Mouse (Mus musculus) forebrain, embryonic 10.5 days (tissue): ENCODE measurements around the gene Itgb6. TPM values are rescaled to one million over a fixed set of nuclear protein-coding genes. Genes with fewer than 3 reads are reported as not detected.
A peak's percentile ranks its signal among the peaks of the same experiment; 100 is the strongest.

ENCODE experiments used
- DNase-seq: peaks from one replicate; pipeline ENCODE4 v3.0.0-alpha.2; 2017; ENCODE audit warnings: low spot score; ENCODE audit errors: extremely low spot score
- H3K27ac ChIP-seq: fragments of 300-500 bp; sonication (generic); 2 replicates; pipeline ENCODE4 v1.5.1; 2016; ENCODE audit warnings: mild to moderate bottlenecking
- H3K27me3 ChIP-seq: fragments of 300-500 bp; sonication (generic); 2 replicates; pipeline ENCODE4 v1.6.1; 2016; ENCODE audit warnings: mild to moderate bottlenecking; ENCODE audit not compliant: poor library complexity, severe bottlenecking
- H3K36me3 ChIP-seq: fragments of 300-500 bp; sonication (generic); replicated peaks from 2 replicates; pipeline ENCODE4 v1.6.1; 2016; ENCODE audit warnings: mild to moderate bottlenecking, moderate library complexity
- H3K4me1 ChIP-seq: fragments of 300-500 bp; sonication (generic); 2 replicates; pipeline ENCODE4 v1.6.1; 2016
- H3K4me3 ChIP-seq: fragments of 300-500 bp; sonication (generic); 2 replicates; pipeline ENCODE4 v1.5.1; 2016; ENCODE audit warnings: mild to moderate bottlenecking, moderate library complexity
- H3K9me3 ChIP-seq: fragments of 300-500 bp; sonication (generic); 2 replicates; pipeline ENCODE4 v1.6.1; 2016; ENCODE audit warnings: mild to moderate bottlenecking, moderate library complexity
- WGBS: fragments of 180-500 bp; shearing (Covaris S2); methylation state at CpG from one replicate; pipeline ENCODE4 v1.1.7; 2016; 5-methylcytosine and 5-hydroxymethylcytosine counted together
- polyA plus RNA-seq: library from polyadenylated mRNA; unstranded; fragments of >200 nt; fragmentation: Nextera tagmentation; extraction: Ambion mirVana; gene quantifications from 2 replicates; pipeline ENCODE4 v1.2.1, GENCODE M21; 2016

Itgb6 gene
- polyA plus RNA-seq, 1 experiment from 2014 or later: 0.33 TPM

GRCm38 (mm10) chr2:60627515-60627914 lies 94.9 kb downstream of the Itgb6 start:
- no peak overlapping the region for H3K27ac ChIP-seq
- H3K4me3 ChIP-seq: no peak overlapping the region
- 84% methylated on average over 10 of the region's 10 CpGs for WGBS
- no peaks in the 10 kb centered on the region for H3K9me3 ChIP-seq
- DNase-seq: no peak
- H3K4me1 ChIP-seq: no peaks in the 10 kb centered on the region
- no peaks in the 10 kb centered on the region for H3K36me3 ChIP-seq
- H3K27me3 ChIP-seq: peaks cover 10% of the 10 kb centered on the region

- DNase-seq: no peak
- no peak overlapping the region for H3K27ac ChIP-seq
- H3K4me3 ChIP-seq: no peak overlapping the region
- no peaks in the 10 kb centered on the region for H3K36me3 ChIP-seq
- 75% methylated on average over 2 of the region's 2 CpGs for WGBS
- H3K27me3 ChIP-seq: peaks cover 10% of the 10 kb centered on the region
- no peaks in the 10 kb centered on the region for H3K9me3 ChIP-seq
- no peaks in the 10 kb centered on the region for H3K4me1 ChIP-seq
Observed at GRCm38 (mm10) chr2:60625766-60626165, 96.7 kb downstream of the Itgb6 start.

DNA sequence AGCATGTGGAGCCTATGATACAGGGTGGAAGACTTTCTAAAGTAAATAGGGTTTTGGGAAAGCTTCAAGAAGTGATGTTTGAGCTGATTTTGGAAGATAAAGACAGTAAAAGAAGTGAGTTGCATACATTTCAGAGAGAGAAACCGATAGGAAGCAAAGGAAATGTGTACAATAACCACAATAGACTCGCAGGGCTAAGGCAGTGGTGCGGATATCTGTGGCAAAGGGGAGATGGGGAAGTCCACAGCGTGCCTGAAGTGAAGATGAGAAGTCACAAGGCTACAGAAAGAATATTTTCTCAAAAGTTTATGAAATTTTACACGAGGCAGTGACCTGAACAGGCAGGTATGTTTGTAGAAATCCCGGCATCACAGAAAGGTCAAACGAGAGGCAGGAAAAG lies 100.3 kb downstream of the Itgb6 start:
- no peak overlapping the region for H3K4me3 ChIP-seq
- WGBS: 91% methylated on average over 7 of the region's 7 CpGs
- DNase-seq: no peak
- H3K27ac ChIP-seq: no peak overlapping the region
- no peaks in the 10 kb centered on the region for H3K4me1 ChIP-seq
- no peaks in the 10 kb centered on the region for H3K36me3 ChIP-seq
- no peaks in the 10 kb centered on the region for H3K27me3 ChIP-seq
- H3K9me3 ChIP-seq: no peaks in the 10 kb centered on the region

- Histone ChIP-seq H3K9me3 (no peaks in the 10 kb centered on the region), H3K4me3 (no peak overlapping the region), H3K4me1 (peaks cover 27% of the 10 kb centered on the region), H3K27me3 (no peaks in the 10 kb centered on the region), H3K27ac (no peak overlapping the region), H3K36me3 (no peaks in the 10 kb centered on the region)
- DNase-seq: no peak
- 90% methylated on average over 7 of the region's 7 CpGs for WGBS
Observed at GRCm38 (mm10) chr2:60614758-60615157, 107.7 kb downstream of the Itgb6 start.

GRCm38 (mm10) chr2:60613857-60614228 lies 108.6 kb downstream of the Itgb6 start:
- 71% methylated on average over 3 of the region's 3 CpGs for WGBS
- H3K9me3 ChIP-seq: no peaks in the 10 kb centered on the region
- peaks cover 32% of the 10 kb centered on the region for H3K4me1 ChIP-seq
- H3K36me3 ChIP-seq: no peaks in the 10 kb centered on the region
- no peak for DNase-seq
- no peaks in the 10 kb centered on the region for H3K27me3 ChIP-seq
- peak overlapping the region; percentile 14; the same call in 1 of the 2 replicates for H3K4me3 ChIP-seq
- no peak overlapping the region for H3K27ac ChIP-seq

DNA sequence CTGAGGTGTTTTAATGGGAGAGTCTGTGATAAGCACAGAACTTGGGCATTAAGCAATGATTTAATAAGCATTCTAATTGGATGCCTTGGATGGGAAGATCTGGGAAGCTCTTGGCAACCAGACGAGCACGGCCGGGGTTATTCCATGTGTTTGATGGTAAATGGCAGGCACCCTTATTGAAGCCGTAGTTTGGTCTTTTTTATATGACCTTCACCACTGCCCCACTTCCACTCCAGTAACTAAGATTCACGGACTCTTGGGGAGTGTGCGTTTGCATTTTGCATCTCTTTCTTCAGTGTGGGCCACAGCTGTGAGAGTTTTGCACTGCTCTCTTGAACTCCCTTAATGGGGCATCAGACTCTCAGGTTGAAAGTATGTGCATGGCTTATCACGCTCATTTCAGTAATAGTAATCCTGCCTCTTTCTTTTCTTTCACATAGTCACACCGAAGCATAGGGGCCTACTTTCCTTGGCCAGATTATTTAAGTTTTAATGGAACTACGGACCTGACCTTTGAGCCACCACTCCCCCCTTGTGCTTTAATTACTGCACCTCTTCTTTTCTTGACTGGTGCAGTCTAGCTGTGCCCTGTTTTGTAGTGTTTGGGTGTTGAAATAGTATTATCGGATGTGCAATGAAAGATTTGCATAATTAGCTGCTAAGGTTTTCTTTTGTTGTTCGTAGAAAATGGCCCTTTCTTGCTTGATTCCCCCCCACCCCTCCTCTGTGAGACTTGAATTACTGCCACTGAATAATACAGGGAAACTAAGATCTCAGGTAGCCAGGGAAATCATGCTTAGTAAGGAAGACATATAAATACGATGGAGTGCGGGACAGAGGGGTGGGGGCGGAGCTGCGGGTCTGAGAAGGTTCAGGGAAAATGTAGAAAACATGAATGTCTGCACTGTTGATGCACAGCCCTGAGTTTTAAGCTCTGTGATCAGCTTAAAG lies 109.3 kb downstream of the Itgb6 start:
- Histone ChIP-seq H3K27ac (no peak overlapping the region), H3K4me3 (peak overlapping the region; percentile 14; the same call in 1 of the 2 replicates), H3K27me3 (no peaks in the 10 kb centered on the region), H3K36me3 (no peaks in the 10 kb centered on the region), H3K4me1 (peaks cover 32% of the 10 kb centered on the region), H3K9me3 (no peaks in the 10 kb centered on the region)
- no peak for DNase-seq
- 47% methylated on average over 15 of the region's 15 CpGs for WGBS

DNA sequence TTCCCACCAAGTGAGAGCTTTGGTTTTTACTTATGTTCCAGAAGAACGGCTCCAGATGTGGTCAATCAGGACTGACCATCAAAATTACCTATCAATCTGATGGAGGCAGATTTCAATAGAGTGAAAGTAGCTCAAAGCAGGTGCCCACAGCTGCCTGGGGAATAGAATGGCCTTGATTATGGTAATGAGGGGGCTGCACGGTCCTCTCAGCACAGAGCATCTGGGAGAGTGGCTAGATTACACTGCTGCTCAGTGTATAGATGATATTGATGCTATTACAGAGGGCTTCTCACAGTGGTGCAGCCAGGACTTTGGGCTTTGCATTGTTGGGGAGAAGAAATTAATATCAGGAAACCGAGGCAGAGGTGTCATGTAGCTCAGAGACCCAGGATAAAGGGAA lies 110.8 kb downstream of the Itgb6 start:
- no peak for DNase-seq
- no peak overlapping the region for H3K27ac ChIP-seq
- H3K4me3 ChIP-seq: no peak overlapping the region
- 57% methylated on average over 3 of the region's 3 CpGs for WGBS
- H3K4me1 ChIP-seq: peaks cover 32% of the 10 kb centered on the region
- no peaks in the 10 kb centered on the region for H3K9me3 ChIP-seq
- H3K27me3 ChIP-seq: no peaks in the 10 kb centered on the region
- no peaks in the 10 kb centered on the region for H3K36me3 ChIP-seq

GRCm38 (mm10) chr2:60609436-60610199 lies 112.8 kb downstream of the Itgb6 start:
- no peak overlapping the region for H3K27ac ChIP-seq
- H3K4me3 ChIP-seq: no peak overlapping the region
- no peak for DNase-seq
- no peaks in the 10 kb centered on the region for H3K27me3 ChIP-seq
- WGBS: 87% methylated on average over 8 of the region's 8 CpGs
- H3K4me1 ChIP-seq: peaks cover 32% of the 10 kb centered on the region
- H3K36me3 ChIP-seq: no peaks in the 10 kb centered on the region
- H3K9me3 ChIP-seq: no peaks in the 10 kb centered on the region

GRCm38 (mm10) chr2:60607980-60608379 lies 114.5 kb downstream of the Itgb6 start:
- Histone ChIP-seq H3K9me3 (no peaks in the 10 kb centered on the region), H3K27me3 (no peaks in the 10 kb centered on the region), H3K27ac (no peak overlapping the region), H3K36me3 (no peaks in the 10 kb centered on the region), H3K4me3 (no peak overlapping the region), H3K4me1 (peaks cover 19% of the 10 kb centered on the region)
- 86% methylated on average over 4 of the region's 4 CpGs for WGBS
- DNase-seq: no peak

DNA sequence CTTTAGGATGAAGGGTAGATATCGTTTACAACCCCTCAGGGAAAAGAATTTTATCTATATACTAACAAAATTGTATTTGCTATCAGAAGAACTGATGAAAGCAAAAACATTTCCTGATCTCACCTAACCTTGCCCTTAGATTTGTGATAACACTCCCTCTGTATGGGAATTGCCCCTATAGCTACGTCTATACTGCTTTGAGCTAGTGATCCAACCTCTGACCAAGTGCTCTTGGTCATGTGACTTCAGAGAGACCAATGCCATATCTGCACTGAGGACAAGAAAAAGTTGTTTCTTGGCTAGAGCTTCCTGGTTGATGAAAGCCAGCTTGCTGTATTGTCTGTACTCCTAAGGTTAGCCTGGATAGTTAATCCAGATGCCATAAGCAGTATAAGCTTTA lies 121.1 kb downstream of the Itgb6 start:
- Histone ChIP-seq H3K27ac (no peak overlapping the region), H3K36me3 (no peaks in the 10 kb centered on the region), H3K27me3 (no peaks in the 10 kb centered on the region), H3K4me1 (no peaks in the 10 kb centered on the region), H3K4me3 (no peak overlapping the region), H3K9me3 (no peaks in the 10 kb centered on the region)
- 90% methylated on average over 2 of the region's 2 CpGs for WGBS
- no peak for DNase-seq

DNA sequence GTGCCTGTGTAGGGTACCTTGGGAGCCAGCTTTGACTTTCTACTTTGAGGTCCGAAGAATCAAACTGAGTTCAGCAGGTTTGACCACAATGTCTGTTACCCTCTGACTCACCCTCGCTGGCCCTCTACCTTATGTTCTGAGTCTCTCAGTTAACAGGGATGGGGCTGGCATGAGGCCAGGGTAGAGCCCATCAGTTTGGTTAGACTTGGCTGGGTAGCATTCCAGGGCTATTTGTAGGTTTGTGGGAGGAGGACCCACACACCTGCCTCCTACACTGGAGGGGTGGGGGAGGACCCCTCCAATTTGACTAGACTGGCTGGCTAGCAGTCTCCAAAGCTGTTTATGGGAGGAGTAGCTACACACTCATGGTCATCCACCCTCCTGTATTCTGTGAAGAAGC lies 121.6 kb downstream of the Itgb6 start:
- WGBS: 92% methylated on average over 2 of the region's 2 CpGs
- Histone ChIP-seq H3K36me3 (no peaks in the 10 kb centered on the region), H3K4me1 (no peaks in the 10 kb centered on the region), H3K9me3 (no peaks in the 10 kb centered on the region), H3K4me3 (no peak overlapping the region), H3K27me3 (no peaks in the 10 kb centered on the region), H3K27ac (no peak overlapping the region)
- no peak for DNase-seq

GRCm38 (mm10) chr2:60583416-60583815 lies 139.0 kb downstream of the Itgb6 start:
- H3K27me3 ChIP-seq: no peaks in the 10 kb centered on the region
- no peaks in the 10 kb centered on the region; the same call in 1 of the 2 replicates for H3K9me3 ChIP-seq
- no peaks in the 10 kb centered on the region for H3K36me3 ChIP-seq
- no peaks in the 10 kb centered on the region for H3K4me1 ChIP-seq
- WGBS: 94% methylated on average over 4 of the region's 4 CpGs
- H3K4me3 ChIP-seq: no peak overlapping the region
- no peak for DNase-seq
- no peak overlapping the region for H3K27ac ChIP-seq

DNA sequence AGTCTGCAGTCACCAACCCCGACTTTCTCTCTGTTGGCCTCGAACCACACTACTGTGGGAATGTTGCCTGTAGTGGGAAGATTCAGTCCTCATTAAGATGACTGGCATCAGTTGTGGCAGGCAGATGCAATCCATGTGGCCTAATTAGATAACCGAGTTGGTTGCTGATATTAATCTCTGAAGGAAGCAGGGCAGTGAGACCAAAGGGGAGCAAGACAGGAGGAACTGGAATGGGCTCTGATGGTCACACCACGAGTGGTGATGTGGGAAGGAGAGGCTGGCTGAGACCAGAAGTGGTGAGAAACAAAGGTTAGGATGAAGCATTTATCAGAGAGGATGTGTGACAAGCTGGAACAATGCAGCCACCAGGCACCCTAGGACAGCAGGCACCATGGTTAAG lies 167.9 kb downstream of the Itgb6 start:
- H3K27ac ChIP-seq: no peak overlapping the region
- 77% methylated on average over 4 of the region's 4 CpGs for WGBS
- H3K4me1 ChIP-seq: peaks cover 16% of the 10 kb centered on the region
- no peaks in the 10 kb centered on the region for H3K9me3 ChIP-seq
- H3K4me3 ChIP-seq: no peak overlapping the region
- H3K27me3 ChIP-seq: peaks cover 59% of the 10 kb centered on the region
- DNase-seq: no peak
- H3K36me3 ChIP-seq: no peaks in the 10 kb centered on the region
